ENCODE assay signal across 9 mouse cellular contexts in the genomic region with DNA sequence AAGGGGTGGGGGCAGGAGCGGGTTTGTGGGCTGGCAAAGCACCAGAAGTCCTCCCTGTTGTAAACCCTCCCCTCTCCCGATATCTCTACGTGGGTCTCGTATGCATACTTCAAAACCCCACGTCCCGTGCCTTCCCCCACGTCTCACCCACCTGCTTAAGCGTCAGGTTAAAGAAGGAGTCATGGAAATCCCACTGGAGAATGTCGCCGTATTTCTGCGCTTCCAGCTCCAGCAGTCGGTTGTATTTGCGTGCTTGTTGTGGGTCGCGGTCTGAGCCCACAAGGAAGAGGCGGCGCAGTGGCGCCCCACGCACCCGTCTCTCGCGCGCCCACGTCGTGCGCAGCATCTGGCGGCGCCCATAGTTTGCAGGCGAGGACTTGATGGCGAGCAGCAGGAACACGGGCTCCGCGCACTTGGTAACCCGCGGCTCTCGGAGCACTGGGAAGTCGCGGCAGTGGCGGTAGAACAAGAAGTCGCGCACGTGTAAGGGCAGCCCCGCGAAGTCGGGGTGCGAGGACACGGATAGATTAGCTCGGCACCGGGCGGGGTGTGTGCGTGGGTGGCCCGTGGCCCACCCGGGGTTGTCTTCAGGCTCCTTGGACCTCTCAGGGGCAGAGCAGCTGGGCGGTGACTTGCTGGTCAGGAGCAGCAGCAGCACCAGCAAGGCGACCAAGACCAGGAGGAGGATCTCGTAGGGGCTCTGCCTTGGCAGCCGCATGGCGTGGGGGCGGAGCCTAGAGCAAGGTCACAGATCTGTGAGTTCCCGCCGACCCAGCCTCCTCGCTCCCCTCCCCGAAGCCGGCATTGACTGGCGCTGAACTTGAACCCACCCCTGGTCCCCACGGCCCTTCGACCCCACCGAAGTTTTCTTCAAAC. TPM values are rescaled to one million over a fixed set of nuclear protein-coding genes. Genes with fewer than 3 reads are reported as not detected.
A peak's percentile ranks its signal among the peaks of the same experiment; 100 is the strongest.
DNase-seq lines count a peak whose midpoint lies in the region; ATAC-seq and TF ChIP-seq lines count a peak whose summit lies in the region.
"Had no signal": no experiment of that assay in that cellular context is flagged by ENCODE, and none has a peak within 500 bp of the region (broad histone marks: within the 10 kb centered on the region; RNA-seq: fewer than 3 reads in every experiment).

No protein-coding gene starts in this region.

- TF ChIP-seq CTCF in gastrocnemius, adult 2 months (IDR thresholded peaks at IDR 0.05), result no peak

- H3K4me1 ChIP-seq in megakaryocyte, embryonic 14.5 days, result peaks cover 53% of the 10 kb centered on the region
- peaks cover 15% of the 10 kb centered on the region for H3K4me1 ChIP-seq in embryonic facial prominence, embryonic 15.5 days
- H3K4me1 ChIP-seq in limb, embryonic 11.5 days (ENCODE audit: control insufficient read depth, insufficient read depth, low read length), result 0 out of 2 replicates have a peak, but pooled peaks cover 2% of the 10 kb centered on the region

- WGBS in embryonic facial prominence, embryonic 15.5 days, result 7% methylated on average over 68 of the region's 68 CpGs
- 9% methylated on average over 68 of the region's 68 CpGs for WGBS in limb, embryonic 11.5 days

- intact Hi-C loops in gastrocnemius, adult 2 months (cut with DNase I), result no loop called here

- no peak for ATAC-seq in megakaryocyte, adult 5-6 weeks (ENCODE audit: poor library complexity, severe bottlenecking)
- ATAC-seq in embryonic facial prominence, embryonic 15.5 days (ENCODE audit: insufficient number of reproducible peaks, low FRiP score, low TSS enrichment, low read depth), result no peak
- ATAC-seq in limb, embryonic 11.5 days (ENCODE audit: insufficient number of reproducible peaks, low FRiP score, low TSS enrichment, low read depth), result no peak

- H3K36me3 ChIP-seq in megakaryocyte, embryonic 14.5 days (replicated peaks; ENCODE audit: low read length), result peaks cover 26% of the 10 kb centered on the region
- H3K36me3 ChIP-seq in embryonic facial prominence, embryonic 15.5 days, result no peaks in the 10 kb centered on the region
- H3K36me3 ChIP-seq in limb, embryonic 11.5 days (ENCODE audit: control insufficient read depth, insufficient read depth, low read length), result no peaks in the 10 kb centered on the region
- H3K36me3 ChIP-seq in splenic B cell, adult 2 months (ENCODE audit: control insufficient read depth, insufficient read depth, low read length, poor library complexity, severe bottlenecking), result no peaks in the 10 kb centered on the region

- peak overlapping the region; percentile 41 for H3K4me2 ChIP-seq in embryonic facial prominence, embryonic 15.5 days (replicated peaks)
- H3K4me2 ChIP-seq in limb, embryonic 11.5 days (ENCODE audit: low read depth, severe bottlenecking), result peak overlapping the region; percentile 12; the same call in 1 of the 2 replicates

- no peak for DNase-seq in limb, embryonic 11.5 days (ENCODE audit: low spot score)
- peak; percentile 45 for DNase-seq in splenic B cell, adult 2 months (ENCODE audit: low read depth, low spot score)
- DNase-seq in gastrocnemius, adult 2 months, result no peak
- no peak for DNase-seq in embryo, embryonic 11 days
- no peak for DNase-seq in spleen, adult 18-20 months
- DNase-seq: lung, postnatal 10 days had no signal

- H3K9ac ChIP-seq in embryonic facial prominence, embryonic 15.5 days, result no peak overlapping the region
- H3K9ac ChIP-seq in limb, embryonic 11.5 days (ENCODE audit: low read length), result no peak overlapping the region

- H3K4me3 ChIP-seq in megakaryocyte, embryonic 14.5 days (replicated peaks), result peak overlapping the region; percentile 87
- peak overlapping the region; percentile 22 for H3K4me3 ChIP-seq in embryonic facial prominence, embryonic 15.5 days (replicated peaks)
- H3K4me3 ChIP-seq in limb, embryonic 11.5 days (ENCODE audit: low read depth, low read length), result no peak overlapping the region
- no peak overlapping the region for H3K4me3 ChIP-seq in gastrocnemius, adult 2 months

- 0 out of 2 replicates have a peak, but pooled peaks cover 3% of the 10 kb centered on the region for H3K9me3 ChIP-seq in megakaryocyte, embryonic 14.5 days
- no peaks in the 10 kb centered on the region for H3K9me3 ChIP-seq in embryonic facial prominence, embryonic 15.5 days (replicated peaks)
- no peaks in the 10 kb centered on the region for H3K9me3 ChIP-seq in limb, embryonic 11.5 days (ENCODE audit: control insufficient read depth, low read length)

- H3K27ac ChIP-seq in embryonic facial prominence, embryonic 15.5 days (replicated peaks), result no peak overlapping the region
- H3K27ac ChIP-seq in limb, embryonic 11.5 days (replicated peaks; ENCODE audit: low read depth, low read length), result no peak overlapping the region
- H3K27ac ChIP-seq in gastrocnemius, adult 2 months, result no peak overlapping the region

- H3K27me3 ChIP-seq in megakaryocyte, embryonic 14.5 days (replicated peaks), result peaks cover 33% of the 10 kb centered on the region
- peaks cover 85% of the 10 kb centered on the region for H3K27me3 ChIP-seq in embryonic facial prominence, embryonic 15.5 days
- H3K27me3 ChIP-seq in limb, embryonic 11.5 days (ENCODE audit: control insufficient read depth, insufficient read depth, low read length), result peaks cover 74% of the 10 kb centered on the region
- H3K27me3 ChIP-seq in splenic B cell, adult 2 months (ENCODE audit: control insufficient read depth, insufficient read depth, low read length, poor library complexity, severe bottlenecking), result peaks cover 4% of the 10 kb centered on the region; the same call in 1 of the 2 replicates

RNA-seq across cellular contexts. Expression of gene Insl3, which starts 4.4 kb away (rescaled TPM):
- 241 and 376 TPM in 2 replicates for polyA plus RNA-seq in megakaryocyte, embryonic 14.5 days (2012; ENCODE audit: insufficient read depth, low replicate concordance)
- 2.9 and 4.2 TPM in 2 replicates for total RNA-seq in megakaryocyte, adult 5-6 weeks (2015)
- 1.1 and 2.4 TPM in 2 replicates for total RNA-seq in megakaryocyte, adult 5-6 weeks (2017)
- polyA plus RNA-seq in embryonic facial prominence, embryonic 15.5 days (2015; fragmentation: Nextera tagmentation; extraction: Ambion mirVana), result 1.1 TPM in 2 replicates
- polyA plus RNA-seq in limb, embryonic 11.5 days (2014; fragmentation: Nextera tagmentation; extraction: Ambion mirVana), result not detected in 2 replicates
- total RNA-seq in gastrocnemius, adult 2 months (2021), result 1 to 10 TPM in 1 of 2 experiments, not detected in 1; 1.4 TPM

RNA-seq across cellular contexts. Expression of gene B3gnt3, which starts 8.2 kb away (rescaled TPM):
- 0.77 TPM in 1 of 2 replicates, not detected in the other for polyA plus RNA-seq in megakaryocyte, embryonic 14.5 days (2012; ENCODE audit: insufficient read depth, low replicate concordance)
- 0.36 and 0.89 TPM in 2 replicates for total RNA-seq in megakaryocyte, adult 5-6 weeks (2015)
- total RNA-seq in megakaryocyte, adult 5-6 weeks (2017), result 0.18 TPM in 1 of 2 replicates, not detected in the other
- 1.1 and 1.4 TPM in 2 replicates for polyA plus RNA-seq in embryonic facial prominence, embryonic 15.5 days (2015; fragmentation: Nextera tagmentation; extraction: Ambion mirVana)
- polyA plus RNA-seq in limb, embryonic 11.5 days (2014; fragmentation: Nextera tagmentation; extraction: Ambion mirVana), result 0.35 and 0.61 TPM in 2 replicates
- 1 to 10 TPM; 2.1 to 2.9 TPM for total RNA-seq in gastrocnemius, adult 2 months (2021)

RNA-seq across cellular contexts. Expression of gene Jak3, which starts 17.3 kb away (rescaled TPM):
- 209 and 434 TPM in 2 replicates for polyA plus RNA-seq in megakaryocyte, embryonic 14.5 days (2012; ENCODE audit: insufficient read depth, low replicate concordance)
- total RNA-seq in megakaryocyte, adult 5-6 weeks (2015), result 4.8 and 5.0 TPM in 2 replicates
- 2.6 and 5.2 TPM in 2 replicates for total RNA-seq in megakaryocyte, adult 5-6 weeks (2017)
- polyA plus RNA-seq in embryonic facial prominence, embryonic 15.5 days (2015; fragmentation: Nextera tagmentation; extraction: Ambion mirVana), result 5.3 and 6.3 TPM in 2 replicates
- 1.4 and 2.5 TPM in 2 replicates for polyA plus RNA-seq in limb, embryonic 11.5 days (2014; fragmentation: Nextera tagmentation; extraction: Ambion mirVana)
- 1 to 10 TPM; 2.1 to 2.5 TPM for total RNA-seq in gastrocnemius, adult 2 months (2021)

RNA-seq across cellular contexts. Expression of gene Unc13a, which starts 21.8 kb away (rescaled TPM):
- 8.9 and 10.8 TPM in 2 replicates for polyA plus RNA-seq in megakaryocyte, embryonic 14.5 days (2012; ENCODE audit: insufficient read depth, low replicate concordance)
- total RNA-seq in megakaryocyte, adult 5-6 weeks (2015), result 0.11 TPM in 1 of 2 replicates, not detected in the other
- total RNA-seq in megakaryocyte, adult 5-6 weeks (2017), result 1.1 TPM in 1 of 2 replicates, not detected in the other
- 1.2 and 2.0 TPM in 2 replicates for polyA plus RNA-seq in embryonic facial prominence, embryonic 15.5 days (2015; fragmentation: Nextera tagmentation; extraction: Ambion mirVana)
- polyA plus RNA-seq in limb, embryonic 11.5 days (2014; fragmentation: Nextera tagmentation; extraction: Ambion mirVana), result 0.50 and 0.59 TPM in 2 replicates
- not detected for total RNA-seq in gastrocnemius, adult 2 months (2021)

RNA-seq across cellular contexts. Expression of gene Fcho1, which starts 32.1 kb away (rescaled TPM):
- 48.6 and 69.2 TPM in 2 replicates for polyA plus RNA-seq in megakaryocyte, embryonic 14.5 days (2012; ENCODE audit: insufficient read depth, low replicate concordance)
- 28.4 and 30.9 TPM in 2 replicates for total RNA-seq in megakaryocyte, adult 5-6 weeks (2015)
- total RNA-seq in megakaryocyte, adult 5-6 weeks (2017), result 39.6 and 41.2 TPM in 2 replicates
- 8.1 and 9.8 TPM in 2 replicates for polyA plus RNA-seq in embryonic facial prominence, embryonic 15.5 days (2015; fragmentation: Nextera tagmentation; extraction: Ambion mirVana)
- polyA plus RNA-seq in limb, embryonic 11.5 days (2014; fragmentation: Nextera tagmentation; extraction: Ambion mirVana), result 2.7 and 3.4 TPM in 2 replicates
- not detected for total RNA-seq in gastrocnemius, adult 2 months (2021)

Comparison
In these comparisons a context has a peak if more than half of its experiments do, and no peak if none do; other contexts are left out.
1. H3K4me3 ChIP-seq: peak in megakaryocyte, embryonic 14.5 days (single experiment) and embryonic facial prominence, embryonic 15.5 days (single experiment); none in limb, embryonic 11.5 days (single experiment) and gastrocnemius, adult 2 months (single experiment).
2. RNA of gene Insl3, which starts 4.4 kb away (polyA plus RNA-seq): 241 to 376 TPM in megakaryocyte, embryonic 14.5 days; 1.1 TPM in embryonic facial prominence, embryonic 15.5 days and not detected in limb, embryonic 11.5 days; every median in the first group is over 100 times any median in the second.
3. RNA of gene Jak3, which starts 17.3 kb away (polyA plus RNA-seq): 209 to 434 TPM in megakaryocyte, embryonic 14.5 days; 5.3 to 6.3 TPM in embryonic facial prominence, embryonic 15.5 days and 1.4 to 2.5 TPM in limb, embryonic 11.5 days; every median in the first group is over 10 times any median in the second.